Mouse (Mus musculus) left cerebral cortex, adult 18-20 months (tissue): Measurements from ENCODE around the gene Aldh1b1. TPM values are rescaled to one million over a fixed set of nuclear protein-coding genes. Genes with fewer than 3 reads are reported as not detected.

ENCODE experiments used
- DNase-seq, 2 experiments: peaks; one replicate each; pipeline ENCODE4 v3.0.0; 2021 to 2022; ENCODE audit warnings: low spot score in 2 of 2, mixed read lengths in 1 of 2
- total RNA-seq, 2 experiments: library from RNA; stranded (reverse); gene quantifications; 2 replicates each; pipeline ENCODE4 v1.2.3; 2021

Aldh1b1 gene
- total RNA-seq, 2 experiments from 2014 or later, result 4.6 to 4.7 TPM

GRCm38 (mm10) chr4:45824049-45824760 is 25.4 kb downstream of the Aldh1b1 start:
- no peak for DNase-seq

GRCm38 (mm10) chr4:45824761-45825556 is 26.1 kb downstream of the Aldh1b1 start:
- no peak for DNase-seq

GRCm38 (mm10) chr4:45826275-45827040 is 27.6 kb downstream of the Aldh1b1 start, which contains the start of gene Igfbpl1:
TSS of gene Igfbpl1 (minus strand) at chr4:45826923.
- no peak for DNase-seq

GRCm38 (mm10) chr4:45829907-45830759 is 31.3 kb downstream of the Aldh1b1 start:
- no peak for DNase-seq

- DNase-seq, result peak in 1 of 2 experiments; percentile 31
Measured at GRCm38 (mm10) chr4:45831996-45832395, 33.2 kb downstream of the Aldh1b1 start.

- DNase-seq, result no peak
Measured at GRCm38 (mm10) chr4:45833461-45833860, 34.6 kb downstream of the Aldh1b1 start.

- DNase-seq, result peak; percentile 39 to 63
Measured at GRCm38 (mm10) chr4:45844355-45844754, 45.5 kb downstream of the Aldh1b1 start.

GRCm38 (mm10) chr4:45846263-45846662 is 47.4 kb downstream of the Aldh1b1 start:
- DNase-seq, result no peak

GRCm38 (mm10) chr4:45848109-45848824 is 49.4 kb downstream of the Aldh1b1 start, which contains the start of gene Stra6l:
TSS of gene Stra6l (plus strand) at chr4:45848664.
- DNase-seq, result no peak

- no peak for DNase-seq
Measured at GRCm38 (mm10) chr4:45848825-45849156, 50.0 kb downstream of the Aldh1b1 start.

GRCm38 (mm10) chr4:45849419-45849818 is 50.6 kb downstream of the Aldh1b1 start:
- no peak for DNase-seq

- no peak for DNase-seq
Measured at GRCm38 (mm10) chr4:45851640-45852051, 52.8 kb downstream of the Aldh1b1 start.

- no peak for DNase-seq
Measured at GRCm38 (mm10) chr4:45853496-45854246, 54.8 kb downstream of the Aldh1b1 start.

Other genes with a start within 250 kb of the Aldh1b1 start
- under 1 TPM in 1 of 2 experiments, not detected in 1; 0.51 TPM for gene Igfbpl1, start 27.9 kb downstream of the Aldh1b1 start, total RNA-seq
- under 1 TPM in 1 of 2 experiments, not detected in 1; 0.07 TPM for gene Stra6l, start 49.6 kb downstream of the Aldh1b1 start, total RNA-seq
- under 1 TPM in 1 of 2 experiments, not detected in 1; 0.07 TPM for gene Ccdc180, start 91.3 kb downstream of the Aldh1b1 start, total RNA-seq
- 10 to 100 TPM; 33.6 to 34.1 TPM for gene Tdrd7, start 166.3 kb downstream of the Aldh1b1 start, total RNA-seq
- 10 to 100 TPM; 45.8 to 48.9 TPM for gene Tmod1, start 239.9 kb downstream of the Aldh1b1 start, total RNA-seq